Mouse (Mus musculus) forebrain, embryonic 12.5 days (tissue): Measurements from ENCODE around the gene Ccdc163. TPM values are rescaled to one million over a fixed set of nuclear protein-coding genes. Genes with fewer than 3 reads are reported as not detected.
"Not testable (repeated sequence)": the region's sequence is repeated elsewhere in the genome, so short reads cannot be mapped to it uniquely, and the experiment has no call there.

Experiments
- ATAC-seq: fragments of 200-750 bp; cut with Nextera tagmentation; 2 replicates; pipeline ENCODE4 v1.8.0; 2017; ENCODE audit warnings: moderate TSS enrichment; ENCODE audit not compliant: low FRiP score
- H3K27ac ChIP-seq: fragments of 300-500 bp; sonication (generic); 2 replicates; pipeline ENCODE4 v1.5.1; 2016; ENCODE audit warnings: mild to moderate bottlenecking
- H3K27me3 ChIP-seq: fragments of 300-500 bp; sonication (generic); 2 replicates; pipeline ENCODE4 v1.6.1; 2016; ENCODE audit warnings: mild to moderate bottlenecking
- H3K36me3 ChIP-seq: fragments of 300-500 bp; sonication (generic); replicated peaks from 2 replicates; pipeline ENCODE4 v1.6.1; 2016; ENCODE audit warnings: mild to moderate bottlenecking
- H3K4me1 ChIP-seq: fragments of 300-500 bp; sonication (generic); 2 replicates; pipeline ENCODE4 v1.6.1; 2016
- H3K4me2 ChIP-seq: fragments of 300-500 bp; sonication (generic); 2 replicates; pipeline ENCODE4 v1.6.1; 2016; ENCODE audit warnings: mild to moderate bottlenecking, moderate library complexity
- H3K4me3 ChIP-seq: fragments of 300-500 bp; sonication (generic); replicated peaks from 2 replicates; pipeline ENCODE4 v1.5.1; 2016; ENCODE audit warnings: mild to moderate bottlenecking
- H3K9ac ChIP-seq: fragments of 300-500 bp; sonication (generic); 2 replicates; pipeline ENCODE4 v1.6.1; 2016; ENCODE audit warnings: mild to moderate bottlenecking
- H3K9me3 ChIP-seq: fragments of 300-500 bp; sonication (generic); 2 replicates; pipeline ENCODE4 v1.6.1; 2016
- WGBS: fragments of 180-500 bp; shearing (Covaris S2); methylation state at CpG from one replicate; pipeline ENCODE4 v1.1.7; 2016; 5-methylcytosine and 5-hydroxymethylcytosine counted together
- polyA plus RNA-seq: library from polyadenylated mRNA; unstranded; fragments of >200 nt; fragmentation: Nextera tagmentation; extraction: Ambion mirVana; gene quantifications from 2 replicates; pipeline ENCODE4 v1.2.1, GENCODE M21; 2016

Ccdc163 gene
- polyA plus RNA-seq, 1 experiment from 2014 or later = 26.6 TPM

- H3K36me3 ChIP-seq, H3K27ac ChIP-seq, H3K9ac ChIP-seq, ATAC-seq, H3K9me3 ChIP-seq, H3K4me1 ChIP-seq, H3K4me3 ChIP-seq, H3K4me2 ChIP-seq, H3K27me3 ChIP-seq: not testable (repeated sequence)
- WGBS = 87% methylated on average over 4 of the region's 4 CpGs
Observed at GRCm38 (mm10) chr4:116680521-116680920, 27.8 kb upstream of the Ccdc163 start.

- peaks cover 11% of the 10 kb centered on the region for H3K36me3 ChIP-seq
- WGBS = 93% methylated on average over 4 of the region's 4 CpGs
- no peaks in the 10 kb centered on the region for H3K9me3 ChIP-seq
- peaks cover 25% of the 10 kb centered on the region for H3K4me1 ChIP-seq
- H3K27me3 ChIP-seq = no peaks in the 10 kb centered on the region; the same call in 1 of the 2 replicates
- no peak overlapping the region for H3K4me2 ChIP-seq
- no peak overlapping the region for H3K4me3 ChIP-seq
- ATAC-seq = no peak
- no peak overlapping the region for H3K27ac ChIP-seq
- no peak overlapping the region for H3K9ac ChIP-seq
Observed at GRCm38 (mm10) chr4:116683957-116684356, 24.4 kb upstream of the Ccdc163 start.

GRCm38 (mm10) chr4:116684665-116685064 is 23.6 kb upstream of the Ccdc163 start:
- Histone ChIP-seq H3K27ac (peak overlapping the region; percentile 94), H3K36me3 (peaks cover 18% of the 10 kb centered on the region), H3K9me3 (no peaks in the 10 kb centered on the region), H3K4me3 (no peak overlapping the region; the same call in 1 of the 2 replicates), H3K4me2 (peak overlapping the region; percentile 71), H3K27me3 (no peaks in the 10 kb centered on the region; the same call in 1 of the 2 replicates), H3K4me1 (peaks cover 25% of the 10 kb centered on the region), H3K9ac (peak overlapping the region; percentile 77; the same call in 1 of the 2 replicates)
- no peak for ATAC-seq
- 72% methylated on average over 2 of the region's 2 CpGs for WGBS

GRCm38 (mm10) chr4:116685402-116686061 is 22.8 kb upstream of the Ccdc163 start, which contains the start of gene Prdx1:
Prdx1 (plus strand) TSS chr4:116685544.
- Histone ChIP-seq H3K4me1 (peaks cover 25% of the 10 kb centered on the region), H3K27me3 (no peaks in the 10 kb centered on the region; the same call in 1 of the 2 replicates), H3K4me3 (peak within 1 kb of the TSS; percentile 69), H3K36me3 (peaks cover 24% of the 10 kb centered on the region), H3K27ac (peak within 1 kb of the TSS; percentile 94), H3K9ac (peak within 1 kb of the TSS; percentile 77), H3K4me2 (peak within 1 kb of the TSS; percentile 71), H3K9me3 (no peaks in the 10 kb centered on the region)
- peak; percentile 98 for ATAC-seq
- WGBS = under 1% methylated on average over 56 of the region's 56 CpGs

- Histone ChIP-seq H3K9ac (peak overlapping the region; percentile 77; the same call in 1 of the 2 replicates), H3K27ac (no peak overlapping the region), H3K4me3 (peak overlapping the region; percentile 69), H3K9me3 (no peaks in the 10 kb centered on the region), H3K4me2 (peak overlapping the region; percentile 71), H3K36me3 (peaks cover 38% of the 10 kb centered on the region), H3K27me3 (no peaks in the 10 kb centered on the region; the same call in 1 of the 2 replicates), H3K4me1 (peaks cover 25% of the 10 kb centered on the region)
- 35% methylated on average over 1 of the region's 1 CpGs for WGBS
- no peak for ATAC-seq
Observed at GRCm38 (mm10) chr4:116687041-116687440, 21.3 kb upstream of the Ccdc163 start.

- 93% methylated on average over 4 of the region's 4 CpGs for WGBS
- Histone ChIP-seq H3K27ac (no peak overlapping the region), H3K4me2 (no peak overlapping the region), H3K9ac (no peak overlapping the region), H3K36me3 (peaks cover 60% of the 10 kb centered on the region), H3K27me3 (no peaks in the 10 kb centered on the region), H3K9me3 (no peaks in the 10 kb centered on the region), H3K4me1 (peaks cover 25% of the 10 kb centered on the region), H3K4me3 (no peak overlapping the region)
- no peak for ATAC-seq
Observed at GRCm38 (mm10) chr4:116689309-116689876, 18.9 kb upstream of the Ccdc163 start.

DNA sequence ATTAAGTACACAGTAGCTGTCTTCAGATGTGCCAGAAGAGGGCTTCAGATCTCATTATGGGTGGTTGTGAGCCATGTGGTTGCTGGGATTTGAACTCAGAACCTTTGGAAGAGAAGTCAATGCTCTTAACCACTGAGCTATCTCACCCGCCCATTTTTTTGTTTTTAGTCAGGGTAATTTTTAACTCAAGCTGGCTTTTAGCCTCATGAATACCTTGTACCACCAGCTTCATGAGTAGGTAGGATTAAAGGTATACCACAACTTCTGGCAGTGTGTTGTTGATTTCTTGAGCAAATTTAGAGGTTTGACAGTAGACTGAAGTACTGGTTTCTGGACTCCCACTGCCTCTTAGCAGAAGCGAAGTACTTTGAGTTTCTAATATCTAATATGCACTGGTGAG is 16.2 kb upstream of the Ccdc163 start:
- H3K4me1 ChIP-seq = peaks cover 2% of the 10 kb centered on the region
- H3K4me2 ChIP-seq = no peak overlapping the region
- WGBS = 89% methylated on average over 2 of the region's 2 CpGs
- no peak overlapping the region for H3K9ac ChIP-seq
- H3K27me3 ChIP-seq = no peaks in the 10 kb centered on the region
- ATAC-seq = no peak
- H3K4me3 ChIP-seq = no peak overlapping the region
- peaks cover 85% of the 10 kb centered on the region for H3K36me3 ChIP-seq
- no peaks in the 10 kb centered on the region for H3K9me3 ChIP-seq
- H3K27ac ChIP-seq = no peak overlapping the region

GRCm38 (mm10) chr4:116693785-116694184 is 14.5 kb upstream of the Ccdc163 start:
- H3K27me3 ChIP-seq = no peaks in the 10 kb centered on the region
- H3K9me3 ChIP-seq = no peaks in the 10 kb centered on the region
- H3K27ac ChIP-seq = no peak overlapping the region
- H3K4me2 ChIP-seq = no peak overlapping the region
- H3K9ac ChIP-seq = no peak overlapping the region
- WGBS = 77% methylated on average over 2 of the region's 2 CpGs
- no peaks in the 10 kb centered on the region for H3K4me1 ChIP-seq
- H3K36me3 ChIP-seq = peaks cover 89% of the 10 kb centered on the region
- no peak for ATAC-seq
- H3K4me3 ChIP-seq = no peak overlapping the region

DNA sequence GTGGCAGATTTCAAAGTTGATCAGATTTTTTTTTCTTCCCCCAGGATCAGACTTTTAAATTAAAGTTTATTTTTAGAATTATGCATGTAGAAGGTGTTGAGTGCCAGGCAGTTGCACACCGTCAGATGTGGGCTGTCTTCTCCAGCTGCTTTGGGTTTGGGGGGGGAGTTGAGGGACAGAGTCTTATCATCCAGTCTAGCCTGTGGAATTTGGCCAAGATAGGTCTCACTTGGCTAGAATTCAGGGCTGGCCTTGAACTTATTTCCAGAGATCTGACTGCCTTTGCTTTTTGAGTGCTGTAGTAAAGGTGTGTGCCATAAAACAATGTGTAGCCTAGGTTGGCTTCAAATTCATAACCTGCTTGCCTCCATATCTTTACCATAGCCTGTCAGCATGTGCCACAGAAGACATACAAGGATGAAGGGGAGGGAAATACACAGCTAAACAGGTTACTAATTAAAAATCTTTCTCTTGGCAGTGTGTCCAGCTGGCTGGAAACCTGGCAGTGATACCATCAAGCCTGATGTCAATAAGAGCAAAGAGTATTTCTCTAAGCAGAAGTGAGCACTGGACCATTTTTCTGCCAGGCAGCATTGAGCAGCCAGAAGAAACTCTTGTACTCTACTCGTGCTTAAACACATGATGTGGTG is 9.5 kb upstream of the Ccdc163 start:
- Histone ChIP-seq H3K27ac (no peak overlapping the region), H3K4me1 (no peaks in the 10 kb centered on the region), H3K9ac (no peak overlapping the region), H3K4me3 (no peak overlapping the region), H3K36me3 (peaks cover 68% of the 10 kb centered on the region), H3K4me2 (no peak overlapping the region), H3K9me3 (no peaks in the 10 kb centered on the region), H3K27me3 (no peaks in the 10 kb centered on the region)
- ATAC-seq = no peak
- 92% methylated on average over 2 of the region's 2 CpGs for WGBS

GRCm38 (mm10) chr4:116700964-116701363 is 7.3 kb upstream of the Ccdc163 start:
- no peaks in the 10 kb centered on the region for H3K4me1 ChIP-seq
- no peak overlapping the region for H3K9ac ChIP-seq
- H3K36me3 ChIP-seq = peaks cover 57% of the 10 kb centered on the region
- no peaks in the 10 kb centered on the region for H3K27me3 ChIP-seq
- no peak for ATAC-seq
- H3K9me3 ChIP-seq = no peaks in the 10 kb centered on the region
- WGBS = 89% methylated on average over 1 of the region's 1 CpGs
- H3K4me2 ChIP-seq = no peak overlapping the region
- H3K27ac ChIP-seq = no peak overlapping the region
- no peak overlapping the region for H3K4me3 ChIP-seq

GRCm38 (mm10) chr4:116703804-116704203 is 4.5 kb upstream of the Ccdc163 start:
- 41% methylated on average over 6 of the region's 6 CpGs for WGBS
- H3K9me3 ChIP-seq = no peaks in the 10 kb centered on the region
- no peak overlapping the region for H3K9ac ChIP-seq
- H3K4me2 ChIP-seq = no peak overlapping the region
- ATAC-seq = no peak
- peaks cover 7% of the 10 kb centered on the region for H3K4me1 ChIP-seq
- no peak overlapping the region for H3K27ac ChIP-seq
- no peak overlapping the region for H3K4me3 ChIP-seq
- no peaks in the 10 kb centered on the region for H3K27me3 ChIP-seq
- H3K36me3 ChIP-seq = peaks cover 34% of the 10 kb centered on the region

DNA sequence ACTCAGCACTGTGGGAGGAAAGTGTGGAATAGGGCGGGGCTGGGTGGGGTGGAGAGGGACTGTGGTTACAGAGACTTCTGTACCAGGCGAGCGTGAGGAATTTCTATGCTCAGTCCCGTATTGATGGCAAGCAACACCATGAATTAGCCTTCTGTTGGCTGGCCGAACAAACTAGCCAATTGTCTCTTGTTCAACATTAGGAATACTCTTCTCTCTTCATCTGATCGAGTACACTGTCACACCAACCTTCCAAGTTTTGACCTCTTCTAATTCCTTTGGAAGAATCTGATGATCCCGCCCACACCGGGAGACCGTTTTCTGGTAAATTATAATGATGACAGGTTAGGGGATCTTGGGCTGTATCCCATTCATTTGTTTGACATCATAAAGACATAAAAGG is 643 bp upstream of the Ccdc163 start:
- peaks cover 19% of the 10 kb centered on the region for H3K4me1 ChIP-seq
- H3K27ac ChIP-seq = no peak overlapping the region
- H3K9me3 ChIP-seq = no peaks in the 10 kb centered on the region
- peaks cover 19% of the 10 kb centered on the region for H3K36me3 ChIP-seq
- peak overlapping the region; percentile 79 for H3K4me2 ChIP-seq
- peak overlapping the region; percentile 59 for H3K9ac ChIP-seq
- no peaks in the 10 kb centered on the region for H3K27me3 ChIP-seq
- WGBS = 16% methylated on average over 9 of the region's 9 CpGs
- peak overlapping the region; percentile 52 for H3K4me3 ChIP-seq
- peak; percentile 5; the same call in 1 of the 2 replicates for ATAC-seq
